Mouse (Mus musculus): ENCODE data around the gene Rhov.
A peak's percentile ranks its signal among the peaks of the same experiment; 100 is the strongest.

Rhov gene

GRCm38 (mm10) chr2:119237210-119237870, 33.7 kb downstream of the Rhov start, which contains the start of gene Spint1:
TSS of gene Spint1 (plus strand) at chr2:119237362.
- DNase-seq = peak; percentile 9

GRCm38 (mm10) chr2:119236682-119237209, 34.3 kb downstream of the Rhov start:
- DNase-seq = no peak

GRCm38 (mm10) chr2:119229775-119230704, 41.0 kb downstream of the Rhov start, which contains the start of gene Ppp1r14d:
TSS of gene Ppp1r14d (minus strand) at chr2:119229906.
- DNase-seq = no peak

Data from right cerebral cortex, postnatal 4 days (tissue).